Mouse (Mus musculus): ENCODE results near the gene 1700019N19Rik. TPM values are rescaled to one million over a fixed set of nuclear protein-coding genes. Genes with fewer than 3 reads are reported as not detected.

1700019N19Rik gene
- polyA plus RNA-seq, 1 experiment from 2014 or later, result not detected

DNA sequence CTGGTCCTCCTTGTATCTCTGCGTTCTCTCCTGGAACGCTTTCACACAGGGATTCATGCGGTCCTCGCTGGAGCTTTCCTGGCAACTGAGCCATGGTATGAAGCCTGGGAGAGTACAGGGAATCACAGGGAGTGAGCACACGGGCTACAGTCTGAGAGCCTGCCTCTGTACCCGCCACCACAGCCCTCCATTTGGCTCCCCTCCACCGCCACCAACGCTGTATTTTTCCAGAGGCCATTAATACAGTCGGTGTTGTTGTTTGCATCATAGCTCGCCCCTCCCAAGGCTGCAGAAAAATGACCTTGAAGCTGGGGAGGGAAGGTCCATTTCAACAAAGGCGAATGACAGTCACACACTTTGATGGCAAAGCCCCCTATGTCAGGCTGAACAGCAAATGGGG is 5.1 kb downstream of the 1700019N19Rik start:
- DNase-seq, result no peak
- no peaks in the 10 kb centered on the region for H3K36me3 ChIP-seq (ENCODE audit: control insufficient read depth, insufficient read depth, low read length)
- no peaks in the 10 kb centered on the region for H3K27me3 ChIP-seq (ENCODE audit: control insufficient read depth, insufficient read depth, low read length)
- peaks cover 1% of the 10 kb centered on the region; the same call in 1 of the 2 replicates for H3K4me1 ChIP-seq (ENCODE audit: control insufficient read depth, insufficient read depth, low read length)
- H3K9me3 ChIP-seq (ENCODE audit: control insufficient read depth, low read length), result no peaks in the 10 kb centered on the region
- H3K4me2 ChIP-seq (ENCODE audit: low read length), result no peak overlapping the region
- 76% methylated on average over 11 of the region's 11 CpGs for WGBS
- no peak for ATAC-seq (ENCODE audit: low FRiP score, low TSS enrichment)
- H3K4me3 ChIP-seq (replicated peaks; ENCODE audit: low read depth, low read length), result no peak overlapping the region
- H3K27ac ChIP-seq (replicated peaks; ENCODE audit: low read depth, low read length), result 0 out of 2 replicates have a peak overlapping the region, but pooled peaks have one; percentile 4
- H3K9ac ChIP-seq (replicated peaks; ENCODE audit: low read length), result no peak overlapping the region

GRCm38 (mm10) chr19:58783938-58784337 is 10.3 kb downstream of the 1700019N19Rik start:
- peak overlapping the region; percentile 55 for H3K27ac ChIP-seq (replicated peaks; ENCODE audit: low read depth, low read length)
- H3K9me3 ChIP-seq (ENCODE audit: control insufficient read depth, low read length), result no peaks in the 10 kb centered on the region
- no peak overlapping the region for H3K4me3 ChIP-seq (replicated peaks; ENCODE audit: low read depth, low read length)
- no peaks in the 10 kb centered on the region for H3K36me3 ChIP-seq (ENCODE audit: control insufficient read depth, insufficient read depth, low read length)
- WGBS, result 17% methylated on average over 7 of the region's 7 CpGs
- H3K4me1 ChIP-seq (ENCODE audit: control insufficient read depth, insufficient read depth, low read length), result peaks cover 13% of the 10 kb centered on the region; the same call in 1 of the 2 replicates
- DNase-seq, result peak; percentile 74
- no peak overlapping the region for H3K4me2 ChIP-seq (ENCODE audit: low read length)
- no peak overlapping the region for H3K9ac ChIP-seq (replicated peaks; ENCODE audit: low read length)
- ATAC-seq (ENCODE audit: low FRiP score, low TSS enrichment), result peak; percentile 34; the same call in 1 of the 2 replicates
- H3K27me3 ChIP-seq (ENCODE audit: control insufficient read depth, insufficient read depth, low read length), result no peaks in the 10 kb centered on the region

DNA sequence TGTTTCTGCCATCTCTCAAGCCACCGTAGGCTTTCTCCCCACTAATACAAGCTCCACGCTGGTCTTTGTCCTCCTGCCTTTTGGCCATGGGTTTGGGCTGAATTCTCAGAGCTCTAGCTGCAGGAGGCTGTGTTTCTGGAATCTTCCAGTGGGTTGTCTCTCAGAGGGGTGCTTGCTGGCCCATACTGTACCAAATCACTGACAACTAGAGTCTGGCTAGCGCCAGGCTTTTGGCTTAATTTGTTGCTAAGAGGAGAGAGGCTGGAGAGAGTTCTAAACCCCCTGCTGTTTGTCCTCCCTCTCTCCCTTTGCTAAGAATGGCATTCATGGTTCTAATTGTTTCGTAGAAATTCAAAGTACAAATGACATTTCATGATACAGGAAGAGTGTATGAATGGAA is 12.7 kb downstream of the 1700019N19Rik start:
- Histone ChIP-seq H3K36me3 (ENCODE audit: control insufficient read depth, insufficient read depth, low read length) (no peaks in the 10 kb centered on the region), H3K27me3 (ENCODE audit: control insufficient read depth, insufficient read depth, low read length) (no peaks in the 10 kb centered on the region), H3K9ac (replicated peaks; ENCODE audit: low read length) (no peak overlapping the region), H3K4me2 (ENCODE audit: low read length) (no peak overlapping the region), H3K27ac (replicated peaks; ENCODE audit: low read depth, low read length) (0 out of 2 replicates have a peak overlapping the region, but pooled peaks have one; percentile 3), H3K4me3 (replicated peaks; ENCODE audit: low read depth, low read length) (no peak overlapping the region), H3K4me1 (ENCODE audit: control insufficient read depth, insufficient read depth, low read length) (peaks cover 13% of the 10 kb centered on the region; the same call in 1 of the 2 replicates), H3K9me3 (ENCODE audit: control insufficient read depth, low read length) (no peaks in the 10 kb centered on the region)
- WGBS, result 25% methylated on average over 4 of the region's 4 CpGs
- DNase-seq (peak; percentile 33), ATAC-seq (ENCODE audit: low FRiP score, low TSS enrichment) (no peak)

DNA sequence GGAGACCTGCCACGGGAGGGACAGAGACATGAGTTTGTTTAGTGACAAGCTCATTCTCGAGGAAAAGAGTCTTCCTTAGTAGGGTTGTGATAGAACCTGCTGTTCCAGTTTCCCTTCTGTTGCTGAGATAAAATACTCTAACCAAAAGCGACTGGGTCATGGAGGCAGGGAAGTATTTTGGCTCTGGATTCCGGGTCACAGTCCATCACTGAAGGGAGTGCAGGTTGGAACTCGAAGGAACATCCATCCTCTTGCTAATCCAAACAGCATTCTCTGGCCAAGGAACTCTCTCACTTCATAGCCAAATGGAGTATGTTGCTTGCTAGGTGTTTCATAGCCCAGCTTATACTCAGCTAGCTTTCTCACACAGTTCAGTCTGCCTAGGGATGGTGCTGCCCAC is 17.8 kb downstream of the 1700019N19Rik start:
- Histone ChIP-seq H3K9me3 (ENCODE audit: control insufficient read depth, low read length) (no peaks in the 10 kb centered on the region), H3K4me1 (ENCODE audit: control insufficient read depth, insufficient read depth, low read length) (no peaks in the 10 kb centered on the region), H3K4me3 (replicated peaks; ENCODE audit: low read depth, low read length) (no peak overlapping the region), H3K9ac (replicated peaks; ENCODE audit: low read length) (no peak overlapping the region), H3K27ac (replicated peaks; ENCODE audit: low read depth, low read length) (no peak overlapping the region), H3K4me2 (ENCODE audit: low read length) (no peak overlapping the region), H3K36me3 (ENCODE audit: control insufficient read depth, insufficient read depth, low read length) (no peaks in the 10 kb centered on the region), H3K27me3 (ENCODE audit: control insufficient read depth, insufficient read depth, low read length) (no peaks in the 10 kb centered on the region)
- DNase-seq, result no peak
- 83% methylated on average over 5 of the region's 5 CpGs for WGBS
- no peak for ATAC-seq (ENCODE audit: low FRiP score, low TSS enrichment)

DNA sequence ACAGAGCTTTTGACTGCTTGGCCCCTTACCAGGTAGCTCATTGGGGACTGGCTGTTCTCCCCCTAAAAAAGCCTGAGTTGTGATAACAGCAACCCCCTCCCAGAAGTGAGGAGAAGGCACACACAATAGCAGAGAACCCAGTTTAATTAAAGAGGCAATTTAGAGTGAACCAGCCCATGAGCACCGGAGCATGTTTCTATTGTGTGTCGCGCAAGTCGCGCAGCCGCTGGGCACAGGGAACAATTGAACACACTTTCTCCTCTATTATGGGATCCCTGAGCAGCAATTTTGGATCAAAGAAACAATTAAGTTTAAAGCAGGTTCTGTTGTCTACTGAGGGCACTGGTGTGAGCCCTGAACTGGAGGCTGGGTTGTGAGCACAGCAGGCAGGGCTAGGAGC is 26.9 kb downstream of the 1700019N19Rik start:
- Histone ChIP-seq H3K9me3 (ENCODE audit: control insufficient read depth, low read length) (no peaks in the 10 kb centered on the region), H3K4me2 (ENCODE audit: low read length) (no peak overlapping the region), H3K36me3 (ENCODE audit: control insufficient read depth, insufficient read depth, low read length) (no peaks in the 10 kb centered on the region), H3K27ac (replicated peaks; ENCODE audit: low read depth, low read length) (no peak overlapping the region), H3K9ac (replicated peaks; ENCODE audit: low read length) (no peak overlapping the region), H3K27me3 (ENCODE audit: control insufficient read depth, insufficient read depth, low read length) (no peaks in the 10 kb centered on the region), H3K4me1 (ENCODE audit: control insufficient read depth, insufficient read depth, low read length) (no peaks in the 10 kb centered on the region), H3K4me3 (replicated peaks; ENCODE audit: low read depth, low read length) (no peak overlapping the region)
- WGBS, result 17% methylated on average over 6 of the region's 6 CpGs
- ATAC-seq (ENCODE audit: low FRiP score, low TSS enrichment) (no peak), DNase-seq (no peak)

DNA sequence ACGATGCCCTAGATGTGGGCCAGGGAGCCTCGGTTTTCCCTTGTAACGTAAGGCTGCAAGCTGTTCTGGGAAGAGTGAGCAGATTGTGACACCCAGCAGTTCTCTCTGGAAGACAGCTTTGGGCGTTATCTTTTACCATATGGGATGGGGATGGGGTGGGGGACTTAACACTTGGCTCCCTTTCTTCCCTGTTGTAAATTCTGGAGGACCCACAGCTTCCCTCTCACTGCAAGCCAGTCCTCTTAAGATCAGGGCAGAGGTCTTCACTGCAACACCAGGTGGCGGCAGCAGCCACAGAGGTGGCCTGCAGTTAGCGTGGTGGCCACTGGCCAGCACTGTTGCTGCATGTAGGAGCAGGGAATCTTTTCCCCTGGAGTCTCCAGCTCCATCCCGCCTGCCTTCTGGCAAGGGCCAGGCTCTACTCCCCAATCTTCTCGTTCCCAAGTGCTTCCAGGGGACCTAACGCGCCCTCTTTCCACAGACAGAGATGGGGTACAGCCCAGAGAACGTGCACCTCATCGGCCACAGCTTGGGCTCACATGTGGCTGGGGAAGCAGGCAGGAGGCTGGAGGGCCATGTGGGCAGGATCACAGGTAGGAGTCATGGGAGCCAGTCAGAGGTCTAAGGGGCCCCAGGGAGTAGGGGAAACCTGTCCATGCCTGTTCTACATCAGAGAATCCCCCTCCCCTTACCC is 31.3 kb downstream of the 1700019N19Rik start:
- no peak overlapping the region for H3K27ac ChIP-seq (replicated peaks; ENCODE audit: low read depth, low read length)
- H3K9ac ChIP-seq (replicated peaks; ENCODE audit: low read length), result no peak overlapping the region
- no peaks in the 10 kb centered on the region for H3K4me1 ChIP-seq (ENCODE audit: control insufficient read depth, insufficient read depth, low read length)
- H3K4me2 ChIP-seq (ENCODE audit: low read length), result no peak overlapping the region
- H3K4me3 ChIP-seq (replicated peaks; ENCODE audit: low read depth, low read length), result no peak overlapping the region
- peak; percentile 87 for DNase-seq
- peak; percentile 40; the same call in 1 of the 2 replicates for ATAC-seq (ENCODE audit: low FRiP score, low TSS enrichment)
- no peaks in the 10 kb centered on the region for H3K27me3 ChIP-seq (ENCODE audit: control insufficient read depth, insufficient read depth, low read length)
- 11% methylated on average over 12 of the region's 12 CpGs for WGBS
- H3K9me3 ChIP-seq (ENCODE audit: control insufficient read depth, low read length), result no peaks in the 10 kb centered on the region
- H3K36me3 ChIP-seq (ENCODE audit: control insufficient read depth, insufficient read depth, low read length), result no peaks in the 10 kb centered on the region

DNA sequence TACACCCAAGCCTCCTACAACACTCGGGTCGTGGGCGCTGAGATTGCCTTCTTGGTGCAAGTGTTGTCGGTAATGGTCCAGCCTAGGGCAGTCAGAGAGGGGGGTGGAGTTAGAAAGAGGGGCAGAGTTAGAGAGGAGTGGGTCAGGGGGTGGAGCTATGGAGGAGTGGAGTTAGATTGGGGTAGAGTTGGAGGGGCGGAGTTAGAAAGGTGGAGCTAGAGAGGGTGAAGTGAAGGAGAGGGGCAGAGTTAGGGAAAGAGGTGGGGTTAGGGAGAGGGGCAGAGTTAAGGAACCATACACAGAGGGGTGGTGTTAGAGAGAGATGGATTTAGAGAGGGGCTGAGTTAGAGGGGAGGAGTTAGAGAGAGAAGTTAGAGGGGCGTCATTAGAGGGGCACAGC is 31.9 kb downstream of the 1700019N19Rik start:
- Histone ChIP-seq H3K4me3 (replicated peaks; ENCODE audit: low read depth, low read length) (no peak overlapping the region), H3K36me3 (ENCODE audit: control insufficient read depth, insufficient read depth, low read length) (no peaks in the 10 kb centered on the region), H3K27me3 (ENCODE audit: control insufficient read depth, insufficient read depth, low read length) (no peaks in the 10 kb centered on the region), H3K4me2 (ENCODE audit: low read length) (no peak overlapping the region), H3K27ac (replicated peaks; ENCODE audit: low read depth, low read length) (no peak overlapping the region), H3K9ac (replicated peaks; ENCODE audit: low read length) (no peak overlapping the region), H3K9me3 (ENCODE audit: control insufficient read depth, low read length) (no peaks in the 10 kb centered on the region), H3K4me1 (ENCODE audit: control insufficient read depth, insufficient read depth, low read length) (no peaks in the 10 kb centered on the region)
- no peak for DNase-seq
- WGBS, result 28% methylated on average over 6 of the region's 6 CpGs
- 0 out of 2 replicates have a peak, but pooled peaks have one; percentile 6 for ATAC-seq (ENCODE audit: low FRiP score, low TSS enrichment)

- H3K27ac ChIP-seq (replicated peaks; ENCODE audit: low read depth, low read length), result no peak within 1 kb of the TSS
- DNase-seq, result no peak
- H3K9ac ChIP-seq (replicated peaks; ENCODE audit: low read length), result no peak within 1 kb of the TSS
- H3K36me3 ChIP-seq (ENCODE audit: control insufficient read depth, insufficient read depth, low read length), result no peaks in the 10 kb centered on the region
- no peaks in the 10 kb centered on the region for H3K4me1 ChIP-seq (ENCODE audit: control insufficient read depth, insufficient read depth, low read length)
- 76% methylated on average over 9 of the region's 9 CpGs for WGBS
- H3K27me3 ChIP-seq (ENCODE audit: control insufficient read depth, insufficient read depth, low read length), result no peaks in the 10 kb centered on the region
- no peak within 1 kb of the TSS for H3K4me3 ChIP-seq (replicated peaks; ENCODE audit: low read depth, low read length)
- H3K4me2 ChIP-seq (ENCODE audit: low read length), result no peak within 1 kb of the TSS
- no peak for ATAC-seq (ENCODE audit: low FRiP score, low TSS enrichment)
- H3K9me3 ChIP-seq (ENCODE audit: control insufficient read depth, low read length), result no peaks in the 10 kb centered on the region
These were observed 34.8 kb downstream of the 1700019N19Rik start, which contains the start of gene Pnliprp2 for GRCm38 (mm10) chr19:58759423-58759822. TSS of gene Pnliprp2 (plus strand) at chr19:58759719.

GRCm38 (mm10) chr19:58758871-58759270 is 35.4 kb downstream of the 1700019N19Rik start:
- Histone ChIP-seq H3K9ac (replicated peaks; ENCODE audit: low read length) (no peak overlapping the region), H3K9me3 (ENCODE audit: control insufficient read depth, low read length) (no peaks in the 10 kb centered on the region), H3K4me1 (ENCODE audit: control insufficient read depth, insufficient read depth, low read length) (no peaks in the 10 kb centered on the region), H3K27ac (replicated peaks; ENCODE audit: low read depth, low read length) (no peak overlapping the region), H3K36me3 (ENCODE audit: control insufficient read depth, insufficient read depth, low read length) (no peaks in the 10 kb centered on the region), H3K4me3 (replicated peaks; ENCODE audit: low read depth, low read length) (no peak overlapping the region), H3K27me3 (ENCODE audit: control insufficient read depth, insufficient read depth, low read length) (no peaks in the 10 kb centered on the region), H3K4me2 (ENCODE audit: low read length) (no peak overlapping the region)
- WGBS, result 95% methylated on average over 4 of the region's 4 CpGs
- ATAC-seq (ENCODE audit: low FRiP score, low TSS enrichment), result no peak
- DNase-seq, result no peak
